Mouse (Mus musculus): ENCODE measurements around the gene Tmem156.

Tmem156 gene

DNA sequence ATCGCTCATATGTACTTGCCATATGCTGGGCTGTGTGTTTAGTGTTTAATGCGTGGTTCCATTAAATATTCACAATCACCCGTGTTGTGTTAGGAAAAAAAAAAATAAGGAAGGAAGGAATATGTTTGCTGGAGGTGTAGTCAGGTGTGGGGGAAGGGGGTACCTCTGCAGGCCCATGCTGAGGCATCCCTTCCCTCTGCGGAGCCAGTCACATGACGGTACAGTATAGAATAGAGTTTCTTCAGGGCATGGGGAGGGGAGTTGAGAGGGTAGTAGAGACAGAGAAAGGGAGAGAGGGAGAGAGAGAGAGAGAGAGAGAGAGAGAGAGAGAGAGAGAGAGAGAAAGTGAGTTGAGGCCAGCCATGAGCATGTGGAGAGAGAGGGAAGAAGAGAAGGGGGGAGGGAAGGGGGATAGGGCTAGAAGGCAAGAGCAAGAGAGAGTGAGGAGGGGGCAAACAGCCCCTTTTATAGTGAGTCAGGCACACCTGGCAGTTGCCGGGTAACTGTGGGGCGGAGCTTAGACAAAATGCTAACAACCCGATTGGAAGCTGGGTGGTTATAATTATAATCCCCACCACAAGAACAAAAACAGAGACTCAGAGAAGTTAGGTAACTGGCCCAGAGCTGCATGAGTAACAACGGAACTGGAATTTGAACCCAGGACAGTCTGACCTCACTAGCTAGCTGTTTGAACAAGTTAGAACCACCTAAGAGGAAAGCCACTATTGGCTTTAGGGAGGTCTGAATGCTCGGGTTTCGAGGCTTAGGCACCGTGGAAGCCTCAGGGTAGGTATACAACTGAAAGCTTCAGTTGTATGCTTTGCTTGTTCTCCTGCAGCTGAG lies 45.3 kb downstream of the Tmem156 start:
- DNase-seq: peak; percentile 44

DNA sequence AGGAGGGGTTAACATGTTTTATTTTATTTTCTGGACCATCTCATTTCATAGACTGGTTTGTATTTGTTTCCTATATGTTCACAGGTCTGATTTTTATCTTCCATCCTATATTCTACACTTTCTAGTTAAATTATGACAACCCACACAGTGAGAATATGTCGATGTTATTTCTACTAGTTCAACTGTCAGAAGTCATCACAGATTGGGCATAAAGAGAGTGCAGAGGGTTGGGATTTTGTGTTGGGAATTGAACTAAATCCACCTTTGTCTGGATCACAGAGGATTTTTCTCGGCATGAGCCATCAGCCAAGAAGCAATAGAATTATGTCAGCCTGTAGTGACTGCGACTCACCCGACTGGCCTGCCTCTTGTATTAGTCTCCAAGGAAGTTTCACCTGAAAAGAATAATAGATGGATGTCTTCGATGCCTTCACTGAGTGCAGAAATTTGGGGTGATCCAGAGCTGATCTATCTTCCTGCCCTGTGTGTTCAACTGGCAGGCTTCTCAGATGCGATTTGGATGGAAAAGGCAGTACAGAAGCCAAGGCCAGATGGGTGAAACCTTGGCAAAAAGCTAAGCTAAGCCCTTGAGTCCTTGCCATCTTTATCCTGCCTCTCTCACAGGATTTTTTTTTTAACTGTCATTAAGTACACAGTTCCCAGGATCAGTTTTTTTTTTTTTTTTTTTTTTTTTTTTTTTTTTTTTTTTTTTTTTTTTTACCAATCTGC lies 46.1 kb downstream of the Tmem156 start:
- DNase-seq: peak; percentile 92

DNA sequence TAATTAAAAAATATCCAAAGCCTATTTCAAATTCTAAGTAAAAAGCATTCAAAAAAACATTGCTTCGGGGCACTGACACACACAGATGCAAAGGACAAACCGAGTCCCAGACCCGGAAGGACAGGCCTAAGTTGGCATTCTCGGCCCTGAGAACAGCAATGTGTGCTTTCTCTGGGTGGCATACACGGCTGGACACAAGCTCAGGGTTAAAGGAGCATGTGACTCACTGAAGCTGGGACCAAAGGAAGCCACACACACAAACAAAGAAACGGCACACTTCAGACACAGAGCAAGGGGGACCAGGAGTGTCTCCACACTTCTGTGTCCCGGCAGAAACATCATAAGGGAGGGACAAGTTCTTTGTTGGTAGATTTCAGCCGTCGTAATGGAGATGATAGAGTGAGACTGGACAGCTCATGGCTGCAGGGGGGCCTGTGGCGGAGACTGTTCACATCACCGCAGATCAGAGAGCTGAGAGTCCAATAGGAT lies 48.5 kb downstream of the Tmem156 start:
- no peak for DNase-seq

DNA sequence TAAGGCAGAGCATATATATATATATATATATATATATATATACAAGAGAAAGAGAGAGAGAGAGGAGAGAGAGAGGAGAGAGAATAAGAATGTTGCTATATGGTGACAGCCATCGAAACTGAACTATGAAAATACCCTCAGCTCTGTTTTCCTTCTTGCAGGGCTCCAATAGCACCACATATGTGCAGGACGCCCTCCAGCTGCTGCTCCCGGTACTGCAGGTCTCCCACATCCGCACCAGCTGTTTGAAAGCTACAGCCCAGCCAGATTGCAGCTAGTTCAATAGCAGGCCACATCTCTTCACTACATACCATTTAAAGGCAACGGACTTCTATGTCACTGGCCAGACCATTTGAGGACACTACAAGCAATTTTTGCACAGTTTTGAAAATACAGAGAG lies 51.5 kb downstream of the Tmem156 start:
- no peak for DNase-seq

DNA sequence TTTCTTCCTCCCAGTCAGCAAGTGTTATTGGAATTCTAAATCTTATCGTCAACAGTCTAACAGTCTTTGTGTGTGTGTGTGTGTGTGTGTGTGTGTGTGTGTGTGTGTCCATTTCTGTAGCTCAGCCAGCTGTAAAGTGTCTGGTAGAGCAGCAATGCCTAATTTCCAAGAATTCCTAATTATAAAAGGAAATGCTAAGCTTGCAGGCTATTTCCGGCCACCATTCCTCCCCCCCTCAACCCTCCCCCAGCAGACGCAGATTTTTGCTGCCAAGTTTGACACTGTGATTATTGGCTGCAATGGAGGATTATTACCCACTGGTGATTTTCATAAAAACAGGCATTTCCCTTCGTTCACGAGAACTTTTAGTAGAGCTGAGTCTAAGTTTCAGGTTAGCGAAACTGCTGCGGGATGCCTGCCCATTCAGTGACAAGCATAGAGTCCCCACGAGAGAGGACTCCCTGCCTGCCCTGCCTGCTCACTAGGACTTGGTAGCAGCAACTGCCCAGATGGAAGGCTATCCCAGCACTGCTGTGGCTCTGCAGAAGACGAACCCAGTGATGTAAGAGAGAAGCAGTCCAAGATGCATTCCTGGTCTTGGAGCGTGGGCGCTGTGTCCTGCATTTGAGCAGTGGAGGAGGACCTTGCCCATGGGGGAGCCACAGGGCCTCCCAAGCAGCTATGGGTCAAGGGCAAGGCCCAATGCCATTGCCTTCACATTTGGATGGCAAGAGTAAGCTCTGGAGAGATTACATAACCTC lies 52.9 kb downstream of the Tmem156 start:
- no peak for DNase-seq

DNA sequence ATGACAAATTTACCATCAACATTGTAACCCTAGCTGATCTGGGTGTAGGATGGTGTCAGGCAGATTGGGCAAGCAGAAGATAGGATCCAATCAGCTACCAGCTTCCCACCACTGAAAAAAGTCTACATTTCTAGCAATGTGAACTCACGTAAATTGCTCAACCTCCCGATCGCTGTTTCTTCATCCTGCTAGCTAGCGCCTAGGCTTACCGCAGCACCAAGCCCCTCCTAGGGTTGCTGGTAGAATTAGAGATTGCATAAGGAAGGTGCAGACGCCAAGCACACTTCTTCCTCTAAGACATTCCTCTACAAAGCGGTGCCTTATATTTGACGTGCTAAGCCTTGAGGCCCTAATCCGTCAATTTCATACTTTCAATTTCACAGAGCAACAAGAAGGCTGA lies 53.6 kb downstream of the Tmem156 start:
- DNase-seq: no peak

DNA sequence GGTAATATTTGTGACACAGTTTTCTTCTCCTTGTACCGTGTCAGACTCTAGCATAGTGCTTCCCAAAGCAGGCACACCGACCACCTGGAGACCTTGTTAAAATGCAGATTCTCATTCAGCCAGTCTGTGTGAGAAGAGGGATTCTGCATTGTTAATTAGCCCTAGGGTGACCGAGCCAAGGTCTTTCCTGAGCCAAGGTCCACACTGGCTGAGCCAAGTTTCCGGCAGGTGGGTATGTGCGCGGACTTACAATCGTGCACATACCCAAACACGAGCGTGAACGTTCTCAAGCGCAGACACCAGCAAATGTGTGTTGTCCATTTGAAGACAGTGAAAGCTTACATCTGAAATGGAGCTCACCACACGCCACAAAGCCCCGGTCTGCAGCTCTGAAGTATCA lies 55.3 kb downstream of the Tmem156 start:
- DNase-seq: peak; percentile 55

DNA sequence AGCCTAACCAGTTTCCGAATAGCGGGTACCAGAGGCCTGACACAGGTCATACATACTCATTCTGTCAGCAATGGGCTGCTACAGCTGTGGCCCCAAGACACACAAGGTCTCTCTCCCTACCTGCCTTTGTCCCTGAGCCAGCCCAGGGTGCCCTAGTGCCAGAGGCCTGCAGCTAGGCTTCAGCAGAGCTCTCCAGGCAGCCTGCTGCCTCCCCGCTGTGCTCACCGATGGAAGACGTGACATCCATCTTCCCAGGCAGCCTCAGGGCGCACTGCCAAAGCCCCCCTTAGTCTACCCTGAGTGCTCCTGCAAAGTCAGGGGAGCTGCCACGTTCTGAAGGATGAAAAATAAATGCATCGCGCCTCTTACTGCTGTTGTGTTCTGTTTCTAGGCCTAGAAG lies 63.9 kb downstream of the Tmem156 start:
- no peak for DNase-seq

DNA sequence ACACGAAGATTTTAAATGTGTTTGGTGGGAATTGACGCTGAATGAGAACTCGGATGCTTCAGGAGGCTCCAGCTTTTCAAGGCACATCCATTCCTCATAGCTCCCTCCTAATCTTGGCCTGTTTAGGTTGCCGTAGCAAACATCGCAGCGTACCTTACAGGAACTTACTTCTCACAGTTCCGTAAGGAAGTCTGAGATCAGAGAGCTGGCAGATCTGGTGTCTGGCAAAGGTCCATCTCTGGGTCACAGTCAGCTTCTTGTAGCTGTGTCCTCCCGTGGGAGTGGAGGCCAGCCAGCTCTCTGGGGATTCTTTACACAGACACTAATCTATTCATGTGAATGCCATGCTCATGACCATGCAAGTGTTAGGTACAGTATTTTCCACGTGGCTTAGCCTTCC lies 65.2 kb downstream of the Tmem156 start:
- no peak for DNase-seq

DNA sequence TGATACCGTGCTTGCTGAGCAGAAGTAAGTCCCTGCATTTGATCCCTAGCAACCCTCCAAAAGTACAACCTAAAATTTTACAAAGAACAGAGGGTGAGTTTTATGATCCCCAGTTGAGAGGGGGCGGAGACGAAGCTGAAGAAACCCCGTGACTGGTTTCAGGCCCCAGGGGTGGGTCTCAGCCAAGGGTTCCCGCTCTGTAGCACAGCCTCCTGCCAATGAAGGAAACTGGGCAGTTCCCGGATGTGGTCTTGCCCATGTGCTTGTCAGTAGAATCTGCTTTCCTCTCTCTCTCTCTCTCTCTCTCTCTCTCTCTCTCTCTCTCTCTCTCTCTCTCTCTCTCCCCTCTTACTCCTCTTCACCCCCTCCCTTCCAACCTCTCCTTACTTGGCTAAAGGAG lies 66.0 kb downstream of the Tmem156 start:
- no peak for DNase-seq

DNA sequence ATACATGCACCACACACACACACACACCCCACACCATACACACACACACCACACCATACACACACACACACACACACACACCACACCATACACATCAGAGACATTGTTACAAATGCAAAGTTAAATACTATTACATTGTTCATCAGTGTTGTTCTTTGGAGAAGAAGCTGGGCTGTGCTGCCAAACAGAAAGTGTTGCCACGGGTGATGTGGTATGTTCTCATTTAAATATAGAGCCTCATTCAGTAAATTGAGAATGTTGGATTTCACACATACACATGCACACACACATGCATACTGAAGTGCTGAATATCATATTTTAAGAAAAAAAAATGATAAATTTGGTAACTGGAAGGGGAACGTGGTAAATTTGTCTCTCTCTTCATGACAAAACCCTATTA lies 67.3 kb downstream of the Tmem156 start:
- no peak for DNase-seq

DNA sequence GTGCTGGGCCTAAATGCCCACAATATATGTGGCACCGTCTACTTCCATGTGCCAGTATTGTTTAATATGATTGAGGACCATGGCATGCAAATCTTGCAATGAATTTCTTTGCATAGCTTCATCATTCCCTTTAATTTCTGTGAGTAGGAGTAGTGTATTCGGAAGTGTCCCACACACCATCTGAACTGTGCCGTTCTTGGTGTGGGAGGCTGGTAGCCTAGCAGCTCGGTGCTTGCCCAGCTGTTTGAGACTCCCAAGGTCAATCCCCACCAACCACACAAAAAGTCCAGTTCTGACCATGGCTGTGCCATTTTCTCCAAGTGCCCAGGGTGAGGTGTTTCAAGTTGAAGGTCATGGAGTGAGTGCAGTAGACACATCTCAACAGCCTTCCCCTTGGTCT lies 69.9 kb downstream of the Tmem156 start:
- DNase-seq: no peak

DNA sequence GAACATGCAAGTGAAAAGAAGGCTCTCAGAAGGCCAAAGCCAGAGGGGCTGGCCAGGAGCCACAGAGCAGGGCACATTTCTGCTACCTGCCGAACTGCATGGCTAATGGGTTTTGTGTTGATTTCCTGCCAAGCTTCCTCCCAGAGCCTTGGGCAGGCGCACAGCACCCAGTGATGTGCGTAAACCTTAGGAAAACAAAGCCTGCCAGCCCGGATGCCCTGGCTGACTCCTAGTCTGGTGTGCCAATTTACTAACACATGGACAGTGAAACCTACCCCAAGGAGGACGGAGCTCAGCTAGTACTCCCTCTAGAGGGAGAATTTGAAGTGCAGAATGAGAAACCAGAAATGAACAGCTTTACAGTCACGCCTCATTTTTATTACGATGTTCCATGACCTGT lies 72.1 kb downstream of the Tmem156 start:
- DNase-seq: peak; percentile 95

DNA sequence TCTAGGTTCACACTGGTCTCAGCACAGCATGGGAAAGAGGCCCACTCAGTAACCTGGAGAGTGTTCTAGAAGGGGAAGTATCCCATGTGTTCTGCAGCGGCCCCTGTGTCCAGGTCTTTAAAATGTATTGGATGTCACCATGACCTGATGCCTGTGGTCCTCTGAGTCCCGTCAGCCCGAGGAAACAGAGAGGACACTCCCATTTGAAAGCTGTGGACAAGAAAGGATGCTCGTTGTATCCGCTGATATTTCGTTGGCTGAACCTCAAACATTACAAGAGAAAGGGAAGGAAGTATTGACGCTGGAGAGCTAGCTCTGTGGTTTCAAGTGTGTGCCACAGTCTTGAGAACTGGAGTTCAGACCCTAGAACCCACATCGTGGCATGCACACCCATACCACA lies 72.8 kb downstream of the Tmem156 start:
- no peak for DNase-seq

DNA sequence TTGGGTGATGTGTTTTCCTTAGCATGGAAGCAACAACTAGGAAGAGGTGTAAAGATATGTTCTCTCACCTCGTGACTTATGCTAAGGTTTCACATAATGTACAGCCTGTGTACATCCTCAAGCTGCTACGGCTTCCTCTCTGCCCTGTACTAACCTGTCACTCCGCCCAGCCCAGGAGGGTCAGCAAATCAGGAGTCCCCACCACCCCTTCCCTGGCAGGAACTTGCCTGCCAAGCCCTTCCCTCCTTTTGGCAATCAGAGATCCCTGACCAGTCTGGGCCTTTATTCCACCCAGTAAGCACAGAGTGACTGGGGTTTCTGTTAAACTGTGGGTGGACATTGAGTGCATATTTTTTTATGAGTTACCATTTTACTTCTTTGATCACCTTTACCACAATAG lies 76.4 kb downstream of the Tmem156 start:
- DNase-seq: no peak

DNA sequence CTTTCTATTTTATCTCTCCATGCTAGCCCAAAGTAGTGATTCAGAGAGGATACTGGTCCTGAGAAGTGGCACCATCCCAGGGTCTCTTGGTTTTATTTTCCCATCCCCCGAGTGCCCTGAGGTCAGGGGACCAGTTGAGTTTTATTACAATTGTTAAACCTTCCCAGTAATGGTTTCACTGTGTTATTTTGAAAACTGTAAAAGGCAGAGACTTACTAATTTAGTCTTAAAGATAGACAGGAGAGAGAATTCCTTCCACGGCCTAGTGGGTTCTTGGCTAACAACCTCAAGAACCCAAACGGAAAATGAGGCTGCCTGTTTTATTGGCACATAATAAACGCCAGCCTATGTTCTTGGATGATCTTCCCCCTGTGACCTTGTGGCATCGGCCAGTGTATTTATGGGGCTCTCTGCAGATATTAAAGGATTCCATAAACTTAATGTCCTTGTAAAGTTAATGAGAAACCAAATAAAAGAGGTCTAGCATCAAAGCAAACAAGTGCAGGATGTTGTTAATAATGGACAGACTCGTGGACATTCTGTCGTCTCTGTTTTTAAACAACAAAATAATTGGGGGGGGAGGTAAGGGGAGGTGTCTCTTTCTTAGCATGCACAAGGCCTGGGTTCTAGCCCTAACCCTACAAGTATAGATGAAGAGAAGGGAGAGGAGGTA lies 79.9 kb downstream of the Tmem156 start:
- no peak for DNase-seq

DNA sequence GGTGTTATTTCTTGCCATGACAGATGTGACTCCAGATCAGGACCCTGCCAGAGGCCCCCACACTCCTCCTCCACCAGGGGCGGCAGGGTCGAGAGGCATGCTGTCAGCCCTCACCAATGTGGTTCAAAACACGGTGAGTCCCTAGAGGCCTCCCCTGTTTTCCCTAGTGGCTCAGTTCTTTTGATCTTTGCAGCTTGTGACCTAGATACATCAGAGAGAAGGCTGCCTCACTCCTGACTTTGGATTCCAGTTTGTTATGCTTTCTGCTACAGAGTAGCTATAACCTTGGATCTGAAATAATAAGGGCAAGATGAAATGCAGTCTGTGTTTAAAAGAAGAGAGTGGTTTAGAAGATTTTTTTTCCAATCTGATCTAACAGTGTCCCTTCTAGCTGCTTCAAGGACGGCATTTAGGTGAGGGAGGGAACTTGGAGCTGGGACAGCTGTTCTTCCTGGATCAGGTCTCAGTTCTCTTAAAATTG lies 85.9 kb downstream of the Tmem156 start:
- no peak for DNase-seq

DNA sequence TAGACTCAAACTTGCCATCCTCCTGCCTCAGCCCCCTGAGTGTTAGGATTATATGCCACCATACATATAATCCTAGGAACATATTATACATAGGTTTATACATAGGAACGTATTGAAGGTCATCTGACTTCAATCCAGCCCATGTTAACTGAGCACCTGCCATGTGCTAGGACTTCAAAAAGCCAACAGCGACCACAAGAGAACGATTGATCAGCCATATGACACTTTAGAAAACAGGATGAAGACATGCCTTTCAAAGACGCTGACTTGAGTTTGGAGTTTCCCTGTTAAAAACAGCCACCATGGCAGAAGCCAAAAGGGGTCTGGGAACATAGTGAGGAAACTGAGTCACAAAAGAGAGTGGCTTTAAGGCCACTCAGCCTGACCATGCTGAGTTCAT lies 86.7 kb downstream of the Tmem156 start:
- DNase-seq: no peak
